Comparison of ENCODE assay signal across 16 mouse cellular contexts in the genomic region with DNA sequence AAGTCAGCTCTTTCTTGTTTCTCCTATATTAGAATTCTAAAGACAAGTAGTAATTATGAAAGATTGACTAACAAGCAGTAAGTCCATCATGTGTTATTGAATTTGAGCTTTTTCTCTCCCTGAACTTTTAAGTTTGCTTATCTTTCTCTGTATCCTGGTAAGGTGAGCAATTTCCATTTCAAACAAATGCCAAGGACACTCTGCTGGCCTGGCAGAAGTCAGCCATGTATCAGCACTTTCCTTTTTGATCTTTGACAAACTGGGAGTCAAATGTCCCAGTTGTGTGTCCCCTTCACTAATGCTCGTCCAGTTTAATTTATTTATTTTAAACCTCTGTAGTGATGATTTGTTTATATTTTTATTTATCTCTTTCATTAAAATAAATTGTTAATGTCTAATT.
"Had no signal": no experiment of that assay in that cellular context is flagged by ENCODE, and none has a peak within 500 bp of the region (broad histone marks: within the 10 kb centered on the region; RNA-seq: fewer than 3 reads in every experiment).

No protein-coding gene starts in this region.

- DNase-seq: gastrocnemius, adult 2 months; gastrocnemius, postnatal 14 days; gastrocnemius, postnatal 36 days; heart, adult 11 months; heart, adult 2 months; heart, postnatal 14 days; heart, postnatal 36 days; kidney, adult 11 months; kidney, adult 2 months; kidney, adult 9 months; kidney, postnatal 14 days; kidney, postnatal 36 days; layer of hippocampus, adult 9-11 months; layer of hippocampus, postnatal 36 days; liver; liver, embryonic 13.5 days had no signal
